Mouse (Mus musculus) forebrain, embryonic 15.5 days (tissue): ENCODE results near the gene Fam178b. TPM values are rescaled to one million over a fixed set of nuclear protein-coding genes. Genes with fewer than 3 reads are reported as not detected.
"Not testable (repeated sequence)": the region's sequence is repeated elsewhere in the genome, so short reads cannot be mapped to it uniquely, and the experiment has no call there.

Experiments used
- ATAC-seq: fragments of 200-750 bp; cut with Nextera tagmentation; replicated peaks from 2 replicates; pipeline ENCODE4 v1.8.0; 2017; ENCODE audit warnings: mild to moderate bottlenecking, moderate TSS enrichment, moderate library complexity
- H3K27ac ChIP-seq: fragments of 300-500 bp; sonication (generic); replicated peaks from 2 replicates; pipeline ENCODE4 v1.5.1; 2015; ENCODE audit warnings: mild to moderate bottlenecking, inconsistent platforms
- H3K27me3 ChIP-seq: fragments of 300-500 bp; sonication (generic); 2 replicates; pipeline ENCODE4 v1.6.1; 2015; ENCODE audit warnings: inconsistent platforms
- H3K36me3 ChIP-seq: fragments of 300-500 bp; sonication (generic); 2 replicates; pipeline ENCODE4 v1.6.1; 2015; ENCODE audit warnings: mild to moderate bottlenecking, inconsistent platforms
- H3K4me1 ChIP-seq: fragments of 300-500 bp; sonication (generic); 2 replicates; pipeline ENCODE4 v1.6.1; 2015; ENCODE audit warnings: inconsistent platforms
- H3K4me2 ChIP-seq: fragments of 300-500 bp; sonication (generic); replicated peaks from 2 replicates; pipeline ENCODE4 v1.6.1; 2015; ENCODE audit warnings: mild to moderate bottlenecking, inconsistent platforms
- H3K4me3 ChIP-seq: fragments of 300-500 bp; sonication (generic); 2 replicates; pipeline ENCODE4 v1.5.1; 2015; ENCODE audit warnings: mild to moderate bottlenecking, inconsistent platforms
- H3K9ac ChIP-seq: fragments of 300-500 bp; sonication (generic); replicated peaks from 2 replicates; pipeline ENCODE4 v1.6.1; 2015; ENCODE audit warnings: mild to moderate bottlenecking, inconsistent platforms
- H3K9me3 ChIP-seq: fragments of 300-500 bp; sonication (generic); 2 replicates; pipeline ENCODE4 v1.6.1; 2016; ENCODE audit warnings: inconsistent platforms
- WGBS: fragments of 180-500 bp; shearing (Covaris S2); methylation state at CpG from one replicate; pipeline ENCODE4 v1.1.7; 2015; ENCODE audit warnings: mixed read lengths; 5-methylcytosine and 5-hydroxymethylcytosine counted together
- polyA plus RNA-seq: library from polyadenylated mRNA; unstranded; fragments of >200 nt; fragmentation: Nextera tagmentation; extraction: Ambion mirVana; gene quantifications from 2 replicates; pipeline ENCODE4 v1.2.1, GENCODE M21; 2015

The Fam178b gene
- polyA plus RNA-seq, 1 experiment from 2014 or later: not detected

- Histone ChIP-seq H3K9me3 (no peaks in the 10 kb centered on the region), H3K9ac (no peak overlapping the region), H3K4me2 (no peak overlapping the region), H3K27ac (peak overlapping the region; percentile 73), H3K36me3 (no peaks in the 10 kb centered on the region), H3K4me1 (peaks cover 26% of the 10 kb centered on the region), H3K4me3 (no peak overlapping the region), H3K27me3 (no peaks in the 10 kb centered on the region)
- ATAC-seq: peak; percentile 51; the same call in 1 of the 2 replicates
- WGBS: 55% methylated on average over 2 of the region's 2 CpGs
These were observed 47.0 kb downstream of the Fam178b start for GRCm38 (mm10) chr1:36635826-36636485.

- Histone ChIP-seq H3K27me3 (no peaks in the 10 kb centered on the region), H3K27ac (no peak overlapping the region), H3K4me1 (peaks cover 26% of the 10 kb centered on the region), H3K4me3 (no peak overlapping the region), H3K4me2 (no peak overlapping the region), H3K9ac (no peak overlapping the region), H3K36me3 (no peaks in the 10 kb centered on the region), H3K9me3 (no peaks in the 10 kb centered on the region)
- peak; percentile 75 for ATAC-seq
- 18% methylated on average over 5 of the region's 5 CpGs for whole genome bisulfite sequencing
These were observed 48.0 kb downstream of the Fam178b start for GRCm38 (mm10) chr1:36634940-36635339.

GRCm38 (mm10) chr1:36633920-36634319, 49.1 kb downstream of the Fam178b start:
- H3K27ac ChIP-seq: no peak overlapping the region
- H3K4me2 ChIP-seq: no peak overlapping the region
- H3K4me1 ChIP-seq: peaks cover 26% of the 10 kb centered on the region
- no peak overlapping the region for H3K9ac ChIP-seq
- no peak for ATAC-seq
- WGBS: 60% methylated on average over 5 of the region's 5 CpGs
- H3K36me3 ChIP-seq: no peaks in the 10 kb centered on the region
- no peaks in the 10 kb centered on the region for H3K9me3 ChIP-seq
- no peak overlapping the region for H3K4me3 ChIP-seq
- H3K27me3 ChIP-seq: no peaks in the 10 kb centered on the region

GRCm38 (mm10) chr1:36632846-36633245, 50.1 kb downstream of the Fam178b start:
- no peaks in the 10 kb centered on the region for H3K27me3 ChIP-seq
- WGBS: 96% methylated on average over 1 of the region's 1 CpGs
- no peak for ATAC-seq

GRCm38 (mm10) chr1:36632090-36632489, 50.9 kb downstream of the Fam178b start:
- 92% methylated on average over 4 of the region's 4 CpGs for WGBS
- H3K4me3 ChIP-seq: no peak overlapping the region

More at GRCm38 (mm10) chr1:36632846-36633245, 50.1 kb downstream of the Fam178b start:
- no peak overlapping the region for H3K4me2 ChIP-seq
- peaks cover 27% of the 10 kb centered on the region for H3K4me1 ChIP-seq
- H3K9me3 ChIP-seq: no peaks in the 10 kb centered on the region
- no peak overlapping the region for H3K9ac ChIP-seq
- no peaks in the 10 kb centered on the region for H3K36me3 ChIP-seq
- no peak overlapping the region for H3K4me3 ChIP-seq
- H3K27ac ChIP-seq: no peak overlapping the region

GRCm38 (mm10) chr1:36631391-36631790, 51.6 kb downstream of the Fam178b start:
- H3K4me1 ChIP-seq: peaks cover 19% of the 10 kb centered on the region
- no peaks in the 10 kb centered on the region for H3K9me3 ChIP-seq
- ATAC-seq: no peak
- H3K27ac ChIP-seq: no peak overlapping the region
- no peak overlapping the region for H3K4me2 ChIP-seq
- 56% methylated on average over 4 of the region's 4 CpGs for WGBS
- no peak overlapping the region for H3K9ac ChIP-seq
- no peak overlapping the region for H3K4me3 ChIP-seq
- no peaks in the 10 kb centered on the region for H3K27me3 ChIP-seq
- no peaks in the 10 kb centered on the region for H3K36me3 ChIP-seq

More at GRCm38 (mm10) chr1:36632090-36632489, 50.9 kb downstream of the Fam178b start:
- Histone ChIP-seq H3K27ac (no peak overlapping the region), H3K4me2 (no peak overlapping the region), H3K27me3 (no peaks in the 10 kb centered on the region), H3K9ac (no peak overlapping the region), H3K4me1 (peaks cover 26% of the 10 kb centered on the region), H3K36me3 (no peaks in the 10 kb centered on the region), H3K9me3 (no peaks in the 10 kb centered on the region)
- no peak for ATAC-seq

- 74% methylated on average over 3 of the region's 3 CpGs for WGBS
- no peak overlapping the region for H3K4me3 ChIP-seq
- no peak overlapping the region for H3K4me2 ChIP-seq
- no peak for ATAC-seq
- H3K9ac ChIP-seq: no peak overlapping the region
- peaks cover 9% of the 10 kb centered on the region; the same call in 1 of the 2 replicates for H3K4me1 ChIP-seq
- H3K9me3 ChIP-seq: no peaks in the 10 kb centered on the region
- no peak overlapping the region for H3K27ac ChIP-seq
- H3K36me3 ChIP-seq: no peaks in the 10 kb centered on the region
- H3K27me3 ChIP-seq: no peaks in the 10 kb centered on the region
These were observed 52.8 kb downstream of the Fam178b start for GRCm38 (mm10) chr1:36630053-36630739.

GRCm38 (mm10) chr1:36628585-36628984, 54.4 kb downstream of the Fam178b start:
- H3K27ac ChIP-seq: no peak overlapping the region; the same call in 1 of the 2 replicates
- H3K27me3 ChIP-seq: no peaks in the 10 kb centered on the region
- no peak overlapping the region for H3K9ac ChIP-seq
- ATAC-seq: no peak
- H3K4me3 ChIP-seq: no peak overlapping the region
- H3K36me3 ChIP-seq: no peaks in the 10 kb centered on the region
- 42% methylated on average over 8 of the region's 8 CpGs for WGBS
- no peaks in the 10 kb centered on the region for H3K9me3 ChIP-seq
- 0 out of 2 replicates have a peak, but pooled peaks cover 6% of the 10 kb centered on the region for H3K4me1 ChIP-seq
- H3K4me2 ChIP-seq: no peak overlapping the region

GRCm38 (mm10) chr1:36625442-36625841, 57.5 kb downstream of the Fam178b start:
- H3K4me2 ChIP-seq: no peak overlapping the region
- H3K9ac ChIP-seq: no peak overlapping the region
- H3K27me3 ChIP-seq: no peaks in the 10 kb centered on the region
- no peak overlapping the region for H3K4me3 ChIP-seq
- H3K27ac ChIP-seq: no peak overlapping the region
- H3K4me1 ChIP-seq: 0 out of 2 replicates have a peak, but pooled peaks cover 6% of the 10 kb centered on the region
- ATAC-seq: no peak
- 86% methylated on average over 5 of the region's 5 CpGs for WGBS
- H3K9me3 ChIP-seq: no peaks in the 10 kb centered on the region
- no peaks in the 10 kb centered on the region for H3K36me3 ChIP-seq

GRCm38 (mm10) chr1:36615958-36616357, 67.0 kb downstream of the Fam178b start:
- H3K4me1 ChIP-seq: peaks cover 15% of the 10 kb centered on the region
- WGBS: 82% methylated on average over 5 of the region's 5 CpGs
- H3K36me3 ChIP-seq, H3K27ac ChIP-seq, H3K9me3 ChIP-seq, H3K4me2 ChIP-seq, ATAC-seq, H3K9ac ChIP-seq, H3K27me3 ChIP-seq, H3K4me3 ChIP-seq: not testable (repeated sequence)

GRCm38 (mm10) chr1:36615188-36615587, 67.8 kb downstream of the Fam178b start:
- Histone ChIP-seq H3K9me3 (no peaks in the 10 kb centered on the region), H3K36me3 (no peaks in the 10 kb centered on the region), H3K4me3 (no peak overlapping the region), H3K27ac (peak overlapping the region; percentile 29; the same call in 1 of the 2 replicates), H3K27me3 (no peaks in the 10 kb centered on the region), H3K4me1 (peaks cover 15% of the 10 kb centered on the region), H3K4me2 (no peak overlapping the region), H3K9ac (no peak overlapping the region)
- WGBS: 62% methylated on average over 8 of the region's 8 CpGs
- ATAC-seq: no peak

GRCm38 (mm10) chr1:36614584-36614983, 68.4 kb downstream of the Fam178b start:
- no peak for ATAC-seq
- no peaks in the 10 kb centered on the region for H3K36me3 ChIP-seq
- H3K27me3 ChIP-seq: no peaks in the 10 kb centered on the region
- H3K4me1 ChIP-seq: peaks cover 15% of the 10 kb centered on the region
- WGBS: 49% methylated on average over 1 of the region's 1 CpGs
- H3K27ac ChIP-seq: no peak overlapping the region
- H3K9ac ChIP-seq: no peak overlapping the region
- H3K4me3 ChIP-seq: no peak overlapping the region
- H3K4me2 ChIP-seq: no peak overlapping the region
- H3K9me3 ChIP-seq: no peaks in the 10 kb centered on the region
